Mouse (Mus musculus) adrenal gland, postnatal 25 days (tissue): ENCODE measurements at regions not wholly inside any gene's neighbourhood (a gene's known extent, or its start where the extent isn't known, plus 50 kb on each side); places are given as distances from the start of the nearest gene placed in this dataset.

Source experiments
- DNase-seq: peaks from one replicate; pipeline ENCODE4 v3.0.0; 2021; ENCODE audit warnings: mixed read lengths

- DNase-seq, result no peak
Measured at GRCm38 (mm10) chr4:9935949-9936348, 938.3 kb upstream of the 2610301B20Rik start.

GRCm38 (mm10) chr4:9951441-9951840, 922.9 kb upstream of the 2610301B20Rik start:
- no peak for DNase-seq

- no peak for DNase-seq
Measured at GRCm38 (mm10) chr4:9974631-9975030, 899.7 kb upstream of the 2610301B20Rik start.

GRCm38 (mm10) chr4:9981354-9982040, 892.8 kb upstream of the 2610301B20Rik start:
- no peak for DNase-seq

GRCm38 (mm10) chr4:9982786-9983525, 891.3 kb upstream of the 2610301B20Rik start:
- DNase-seq, result no peak

- no peak for DNase-seq
Measured at GRCm38 (mm10) chr4:9993871-9994270, 880.4 kb upstream of the 2610301B20Rik start.

GRCm38 (mm10) chr4:9994466-9994865, 879.8 kb upstream of the 2610301B20Rik start:
- no peak for DNase-seq

- DNase-seq, result no peak
Measured at GRCm38 (mm10) chr4:10030316-10030715, 844.0 kb upstream of the 2610301B20Rik start.

GRCm38 (mm10) chr4:10031764-10032163, 842.5 kb upstream of the 2610301B20Rik start:
- peak; percentile 6 for DNase-seq

- no peak for DNase-seq
Measured at GRCm38 (mm10) chr4:10035336-10035735, 839.0 kb upstream of the 2610301B20Rik start.

- DNase-seq, result no peak
Measured at GRCm38 (mm10) chr4:10041301-10042093, 832.8 kb upstream of the 2610301B20Rik start.

- DNase-seq, result no peak
Measured at GRCm38 (mm10) chr4:10048770-10049169, 825.5 kb upstream of the 2610301B20Rik start.

- no peak for DNase-seq
Measured at GRCm38 (mm10) chr4:10049411-10049810, 824.9 kb upstream of the 2610301B20Rik start.

- DNase-seq, result no peak
Measured at GRCm38 (mm10) chr4:10051296-10052267, 822.7 kb upstream of the 2610301B20Rik start.

GRCm38 (mm10) chr4:10052869-10053268, 821.4 kb upstream of the 2610301B20Rik start:
- no peak for DNase-seq

- no peak for DNase-seq
Measured at GRCm38 (mm10) chr4:10072500-10073106, 801.7 kb upstream of the 2610301B20Rik start.

- no peak for DNase-seq
Measured at GRCm38 (mm10) chr4:10079565-10080169, 794.6 kb upstream of the 2610301B20Rik start.

- DNase-seq, result no peak
Measured at GRCm38 (mm10) chr4:10114831-10115230, 759.5 kb upstream of the 2610301B20Rik start.

- no peak for DNase-seq
Measured at GRCm38 (mm10) chr4:10117964-10118363, 756.3 kb upstream of the 2610301B20Rik start.

- no peak for DNase-seq
Measured at GRCm38 (mm10) chr4:10124252-10124651, 750.0 kb upstream of the 2610301B20Rik start.
